Mouse (Mus musculus) erythroblast, embryonic 14.5 days (primary cell): Measurements from ENCODE around the gene Stat6. TPM values are rescaled to one million over a fixed set of nuclear protein-coding genes. Genes with fewer than 3 reads are reported as not detected.

Source experiments
- H3K27me3 ChIP-seq: 2 replicates; pipeline ENCODE4 v1.6.1; 2012; ENCODE audit warnings: inconsistent platforms; ENCODE audit not compliant: control insufficient read depth
- H3K36me3 ChIP-seq: 2 replicates; pipeline ENCODE4 v1.6.1; 2012; ENCODE audit warnings: mild to moderate bottlenecking, inconsistent platforms; ENCODE audit not compliant: control insufficient read depth
- H3K4me1 ChIP-seq: 2 replicates; pipeline ENCODE4 v1.6.1; 2012; ENCODE audit warnings: inconsistent platforms; ENCODE audit not compliant: control insufficient read depth
- H3K4me3 ChIP-seq: replicated peaks from 2 replicates; pipeline ENCODE3; 2012; ENCODE audit warnings: moderate library complexity, mild to moderate bottlenecking, inconsistent platforms
- H3K9me3 ChIP-seq: 2 replicates; pipeline ENCODE4 v1.6.1; 2012; ENCODE audit warnings: low read length, inconsistent platforms, mixed read lengths; ENCODE audit not compliant: control insufficient read depth
- GATA1 ChIP-seq: IDR thresholded peaks from 2 replicates; pipeline ENCODE4 v1.6.1; 2012; ENCODE audit warnings: low read length, inconsistent platforms, mixed read lengths
- TAL1 ChIP-seq: IDR thresholded peaks from 3 replicates; pipeline ENCODE4 v1.6.1; 2012; ENCODE audit warnings: low read length, inconsistent platforms, mixed read lengths
- polyA plus RNA-seq: library from polyadenylated mRNA; stranded (reverse); fragments of >175 nt; gene quantifications from 2 replicates; pipeline ENCODE4 v1.2.3, GENCODE M21; 2012

The Stat6 gene
- polyA plus RNA-seq, 1 experiment, result 1.2 TPM

DNA sequence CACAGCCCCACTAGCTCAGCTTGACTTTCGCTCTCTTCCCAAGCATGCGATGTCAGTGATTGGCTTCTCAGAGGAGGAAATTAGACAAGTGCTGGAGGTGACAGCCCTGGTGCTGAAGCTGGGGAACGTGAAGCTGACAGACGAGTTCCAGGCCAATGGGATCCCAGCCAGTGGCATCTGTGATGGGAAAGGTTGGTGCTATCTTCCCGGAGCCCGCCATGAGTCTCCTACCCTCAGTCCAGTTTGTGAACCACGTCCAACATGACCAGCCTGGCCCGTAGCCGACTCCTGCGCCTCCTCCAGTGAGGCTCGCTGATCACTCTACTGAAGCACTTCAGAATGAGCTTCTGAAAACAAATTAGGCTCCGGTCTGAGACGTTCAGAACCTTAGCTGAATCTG lies 67.5 kb downstream of the Stat6 start:
- Histone ChIP-seq H3K9me3 (no peaks in the 10 kb centered on the region), H3K4me1 (peaks cover 4% of the 10 kb centered on the region), H3K4me3 (no peak overlapping the region), H3K27me3 (peaks cover 10% of the 10 kb centered on the region; the same call in 1 of the 2 replicates), H3K36me3 (no peaks in the 10 kb centered on the region)
- TF ChIP-seq GATA1 (no peak), TAL1 (no peak)

Other genes with a start within 250 kb of the Stat6 start
- 0.04 and 0.05 TPM in 2 replicates for gene Stac3, start 141.3 kb upstream of the Stat6 start, polyA plus RNA-seq
- gene Ndufa4l2, start 128.0 kb upstream of the Stat6 start, polyA plus RNA-seq, result 1.1 and 2.6 TPM in 2 replicates
- 27.8 and 31.8 TPM in 2 replicates for gene Shmt2, start 120.5 kb upstream of the Stat6 start, polyA plus RNA-seq
- not detected in 2 replicates for gene Nxph4, start 108.4 kb upstream of the Stat6 start, polyA plus RNA-seq
- 2.1 and 2.3 TPM in 2 replicates for gene Lrp1, start 21.8 kb upstream of the Stat6 start, polyA plus RNA-seq
- gene Nemp1, start 23.9 kb downstream of the Stat6 start, polyA plus RNA-seq, result 0.04 and 0.14 TPM in 2 replicates
- 0.03 and 0.08 TPM in 2 replicates for gene Nab2, start 25.6 kb downstream of the Stat6 start, polyA plus RNA-seq
- 0.02 TPM in 1 of 2 replicates, not detected in the other for gene Myo1a, start 62.2 kb downstream of the Stat6 start, polyA plus RNA-seq
- 7.2 and 9.6 TPM in 2 replicates for gene Tac2, start 81.5 kb downstream of the Stat6 start, polyA plus RNA-seq
- 0.02 and 0.03 TPM in 2 replicates for gene Zbtb39, start 96.6 kb downstream of the Stat6 start, polyA plus RNA-seq
- 0.12 and 0.19 TPM in 2 replicates for gene Gpr182, start 108.7 kb downstream of the Stat6 start, polyA plus RNA-seq
- not detected in 2 replicates for gene Rdh1, start 116.7 kb downstream of the Stat6 start, polyA plus RNA-seq
- gene Rdh16f1, start 116.8 kb downstream of the Stat6 start, polyA plus RNA-seq, result not detected in 2 replicates
- gene Rdh9, start 133.4 kb downstream of the Stat6 start, polyA plus RNA-seq, result not detected in 2 replicates
- not detected in 2 replicates for gene Rdh16, start 158.2 kb downstream of the Stat6 start, polyA plus RNA-seq
- gene Rdh19, start 206.9 kb downstream of the Stat6 start, polyA plus RNA-seq, result not detected in 2 replicates
- gene Rdh16f2, start 223.5 kb downstream of the Stat6 start, polyA plus RNA-seq, result not detected in 2 replicates
- not detected in 2 replicates for gene Rdh7, start 245.8 kb downstream of the Stat6 start, polyA plus RNA-seq